Mouse (Mus musculus) layer of hippocampus, postnatal 25 days (tissue): ENCODE data around the gene Crnn. TPM values are rescaled to one million over a fixed set of nuclear protein-coding genes. Genes with fewer than 3 reads are reported as not detected.

Source experiments
- DNase-seq, 2 experiments: peaks; one replicate each; pipeline ENCODE4 v3.0.0; 2022; ENCODE audit warnings: mixed read lengths in 2 of 2, low spot score in 1 of 2; ENCODE audit errors: extremely low spot score in 1 of 2
- total RNA-seq, 2 experiments: library from RNA; stranded (reverse); gene quantifications; 2 replicates each; pipeline ENCODE4 v1.2.3; 2021

Gene Crnn
- total RNA-seq = not detected

DNA sequence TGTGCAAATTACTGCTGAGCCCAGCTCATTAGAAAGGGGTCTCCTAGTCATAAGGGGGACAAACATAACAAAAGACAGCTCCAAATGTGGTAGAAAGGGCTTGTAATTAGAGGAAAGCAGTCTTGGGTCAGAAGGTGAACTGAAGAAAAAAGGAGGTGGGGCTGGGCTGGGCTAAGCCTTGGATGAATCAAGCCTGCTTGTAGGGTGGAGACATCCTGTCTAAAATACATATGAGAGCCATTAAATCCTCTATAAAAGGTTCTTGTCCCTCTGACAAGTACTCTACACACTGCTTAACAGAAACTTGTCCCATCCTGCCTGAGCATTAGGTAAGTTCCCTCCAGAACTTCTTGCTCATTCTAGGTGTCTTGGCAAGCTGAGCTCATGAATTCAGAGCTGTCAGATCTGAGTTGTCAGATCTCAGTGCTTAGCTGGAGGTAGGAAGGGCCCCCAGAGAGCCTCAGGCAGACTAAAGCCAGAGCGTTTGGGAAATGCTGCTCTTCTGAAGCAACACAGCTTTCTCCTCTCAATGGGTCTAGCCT lies at the start of gene Crnn:
Crnn (plus strand) TSS at position 278 of the 542 bp plus-strand sequence.
- DNase-seq = no peak

GRCm38 (mm10) chr3:93096447-93096846 lies 48.1 kb upstream of the Crnn start:
- DNase-seq = no peak

- DNase-seq = no peak
Measured at GRCm38 (mm10) chr3:93111668-93112067, 32.9 kb upstream of the Crnn start.

- peak; percentile 22 to 62 for DNase-seq
Measured at GRCm38 (mm10) chr3:93114481-93114880, 30.1 kb upstream of the Crnn start.

DNA sequence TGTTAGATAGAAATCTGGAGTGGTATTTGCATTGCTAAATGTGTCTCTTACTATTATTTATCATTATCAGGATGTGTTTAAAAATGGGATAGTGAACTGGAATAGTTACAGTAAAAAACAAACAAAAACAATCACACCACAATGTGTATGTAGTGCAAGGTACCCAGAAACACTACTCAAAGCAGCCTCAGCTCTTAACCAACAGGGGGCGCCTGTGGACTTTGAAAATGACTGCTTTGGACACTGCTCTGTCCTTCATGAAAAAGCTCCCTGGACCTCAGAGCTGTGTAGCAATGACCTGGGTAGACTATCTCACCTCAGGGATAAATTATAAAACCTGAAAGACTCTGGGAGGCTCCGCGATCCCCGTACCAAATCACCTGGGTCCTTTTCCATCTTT lies 25.5 kb upstream of the Crnn start:
- DNase-seq = no peak

DNA sequence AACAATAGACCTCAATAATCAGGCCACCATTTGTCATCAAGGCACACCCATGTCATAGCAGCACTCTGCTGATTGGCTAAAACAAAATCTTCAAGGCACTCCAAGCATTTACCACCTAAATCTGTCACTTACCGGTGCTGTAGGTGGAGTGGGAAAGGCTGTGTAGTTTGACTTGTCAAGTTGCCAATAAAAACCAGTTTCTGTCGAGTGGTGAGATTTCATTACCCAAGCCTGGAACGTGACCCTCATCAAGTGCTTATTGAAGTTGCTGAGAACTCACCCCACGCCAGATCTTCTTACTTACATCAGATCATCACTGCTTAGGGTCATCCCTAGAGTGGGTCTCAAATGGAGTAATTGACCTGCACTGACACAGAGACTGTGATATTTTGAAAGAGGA lies 16.5 kb upstream of the Crnn start:
- DNase-seq = no peak

DNA sequence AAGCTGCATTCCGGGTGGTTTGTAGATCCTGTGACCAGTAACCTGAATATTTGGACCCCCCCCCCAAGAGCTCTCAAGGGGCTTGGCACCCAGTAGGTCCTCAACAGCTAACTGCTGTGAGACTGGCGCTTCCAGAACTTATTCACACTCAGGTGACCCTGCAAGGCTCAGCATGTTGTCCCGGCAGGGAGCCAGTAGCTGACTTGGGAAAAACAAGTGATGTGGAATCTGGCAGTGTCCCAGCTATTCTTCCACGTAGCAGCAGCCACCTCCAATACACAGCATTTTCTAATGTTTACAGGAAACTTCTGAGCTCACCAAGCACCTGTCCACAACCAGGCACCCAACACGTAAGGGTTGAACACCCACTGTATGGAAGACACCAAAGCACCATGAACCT lies 15.5 kb upstream of the Crnn start:
- DNase-seq = no peak

DNA sequence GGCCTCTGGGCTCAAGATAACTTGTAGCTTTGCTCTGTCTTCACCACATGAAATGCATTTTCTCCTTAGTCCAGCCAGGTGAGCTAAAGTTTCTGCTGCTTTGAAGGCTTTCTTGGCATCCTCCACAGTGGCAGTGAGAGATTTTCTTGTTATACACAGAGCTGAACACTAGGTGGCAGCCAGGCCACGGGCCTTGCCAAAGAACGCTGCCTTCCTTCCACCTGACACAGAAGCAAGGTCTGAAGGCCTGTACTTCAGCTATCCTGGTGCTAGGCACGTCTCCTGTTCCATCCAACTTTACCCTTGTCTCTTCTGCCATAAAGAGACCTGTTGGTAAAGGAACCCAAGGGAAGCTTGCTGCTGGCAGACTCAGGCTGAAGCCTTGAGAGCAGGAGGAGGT lies 14.1 kb upstream of the Crnn start:
- DNase-seq = peak; percentile 44 to 54

GRCm38 (mm10) chr3:93162502-93162901 lies 17.9 kb downstream of the Crnn start:
- DNase-seq = no peak

GRCm38 (mm10) chr3:93162996-93163592 lies 18.5 kb downstream of the Crnn start:
- DNase-seq = no peak

DNA sequence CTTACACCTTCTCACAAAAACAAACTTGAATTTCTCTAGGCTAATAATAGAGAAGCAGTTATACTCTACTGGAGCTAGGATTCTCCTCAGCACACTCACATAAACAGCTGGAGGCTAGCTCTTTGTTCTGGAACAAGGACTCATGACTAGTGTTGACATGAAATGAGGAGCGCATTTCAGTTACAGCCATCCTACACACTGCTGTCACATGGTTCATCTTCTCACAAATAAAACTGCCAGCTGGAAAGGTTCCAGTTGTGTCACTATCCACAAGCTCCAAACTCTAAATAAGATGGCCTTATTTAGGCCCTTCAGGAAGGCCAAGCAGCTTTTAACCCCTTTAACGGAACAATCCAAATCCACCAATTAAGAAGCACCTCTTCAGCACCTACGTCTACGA lies 36.3 kb downstream of the Crnn start:
- DNase-seq = no peak

- no peak for DNase-seq
Measured at GRCm38 (mm10) chr3:93196978-93197377, 52.4 kb downstream of the Crnn start, which contains the start of gene Flg2. Flg2 (plus strand) TSS chr3:93197278.

Other genes starting within 250 kb of the Crnn start
- gene Lce3a, start 218.6 kb upstream of the Crnn start, total RNA-seq = not detected
- gene Lce3b, start 211.8 kb upstream of the Crnn start, total RNA-seq = not detected
- gene Lce3c, start 200.3 kb upstream of the Crnn start, total RNA-seq = not detected
- gene Lce3d, start 187.4 kb upstream of the Crnn start, total RNA-seq = not detected
- gene Lce3e, start 177.7 kb upstream of the Crnn start, total RNA-seq = not detected
- not detected for gene Lce3f, start 152.6 kb upstream of the Crnn start, total RNA-seq
- gene Crct1, start 129.1 kb upstream of the Crnn start, total RNA-seq = not detected
- gene Lce1m, start 125.7 kb upstream of the Crnn start, total RNA-seq = not detected
- gene Gm4858, start 76.0 kb upstream of the Crnn start, total RNA-seq = not detected
- gene Flg2, start 52.5 kb downstream of the Crnn start, total RNA-seq = not detected
- gene Flg, start 128.7 kb downstream of the Crnn start, total RNA-seq = not detected
- not detected for gene Hrnr, start 175.0 kb downstream of the Crnn start, total RNA-seq
- gene Rptn, start 248.9 kb downstream of the Crnn start, total RNA-seq = not detected